Mouse (Mus musculus) E14TG2a.4 (cell line): ENCODE measurements around the gene Oxtr.

Source experiments
- CTCF ChIP-seq: conservative IDR thresholded peaks from 2 replicates; pipeline ENCODE4 v1.5.1; 2014; ENCODE audit warnings: low read length
- NANOG ChIP-seq: IDR thresholded peaks from 2 replicates; pipeline ENCODE4 v1.6.1; 2014; ENCODE audit warnings: borderline replicate concordance, low read length, mixed read lengths
- POU5F1 ChIP-seq: IDR thresholded peaks from 2 replicates; pipeline ENCODE4 v1.6.1; 2014; ENCODE audit warnings: low read length, borderline replicate concordance

GRCm38 (mm10) chr6:112479861-112480260 lies 9.9 kb downstream of the Oxtr start:
- TF ChIP-seq CTCF (no peak), NANOG (no peak), POU5F1 (no peak)
